Mouse (Mus musculus) stomach, postnatal 0 days (tissue): ENCODE results near the gene Pef1. TPM values are rescaled to one million over a fixed set of nuclear protein-coding genes. Genes with fewer than 3 reads are reported as not detected.

Source experiments
- ATAC-seq: fragments of 200-750 bp; cut with Nextera tagmentation; 2 replicates; pipeline ENCODE4 v1.8.0; 2017; ENCODE audit not compliant: low FRiP score, low TSS enrichment
- DNase-seq: peaks from one replicate; pipeline ENCODE4 v3.0.0-alpha.2; 2016; ENCODE audit warnings: low spot score
- H3K27ac ChIP-seq: fragments of 300-500 bp; sonication (generic); replicated peaks from 2 replicates; pipeline ENCODE4 v1.5.1; 2014; ENCODE audit warnings: mild to moderate bottlenecking, control low read depth
- H3K27me3 ChIP-seq: fragments of 300-500 bp; sonication (generic); 2 replicates; pipeline ENCODE4 v1.6.1; 2014; ENCODE audit warnings: low read length; ENCODE audit not compliant: control insufficient read depth, insufficient read depth
- H3K36me3 ChIP-seq: fragments of 300-500 bp; sonication (generic); 2 replicates; pipeline ENCODE4 v1.6.1; 2014; ENCODE audit warnings: low read length, mixed read lengths; ENCODE audit not compliant: control insufficient read depth, insufficient read depth
- H3K4me1 ChIP-seq: fragments of 300-500 bp; sonication (generic); replicated peaks from 2 replicates; pipeline ENCODE4 v1.6.1; 2014; ENCODE audit warnings: antibody characterized with exemption; ENCODE audit not compliant: control insufficient read depth, insufficient read depth
- H3K4me2 ChIP-seq: fragments of 300-500 bp; sonication (generic); replicated peaks from 2 replicates; pipeline ENCODE4 v1.6.1; 2014; ENCODE audit warnings: low read depth, mild to moderate bottlenecking, control low read depth, moderate library complexity
- H3K4me3 ChIP-seq: fragments of 300-500 bp; sonication (generic); 2 replicates; pipeline ENCODE4 v1.5.1; 2014; ENCODE audit warnings: low read depth, low read length, control low read depth
- H3K9ac ChIP-seq: fragments of 300-500 bp; sonication (generic); 2 replicates; pipeline ENCODE4 v1.6.1; 2014; ENCODE audit warnings: mild to moderate bottlenecking, low read length, control low read depth, mixed read lengths
- H3K9me3 ChIP-seq: fragments of 300-500 bp; sonication (generic); 2 replicates; pipeline ENCODE4 v1.6.1; 2016; ENCODE audit warnings: low read length; ENCODE audit not compliant: control insufficient read depth
- CTCF ChIP-seq: IDR thresholded peaks from 2 replicates; pipeline ENCODE4 v1.5.1; 2016; ENCODE audit warnings: antibody characterized with exemption, low read depth, mild to moderate bottlenecking, moderate library complexity
- EP300 ChIP-seq: optimal IDR thresholded peaks from 2 replicates; pipeline ENCODE3; 2016; ENCODE audit warnings: antibody characterized with exemption
- WGBS: fragments of 180-500 bp; shearing (Covaris S2); extraction: QIAGEN DNeasy Blood & Tissue Kit; methylation state at CpG from one replicate; pipeline ENCODE4 v1.1.7; 2014; 5-methylcytosine and 5-hydroxymethylcytosine counted together
- polyA plus RNA-seq: library from polyadenylated mRNA; unstranded; fragments of >200 nt; fragmentation: Nextera tagmentation; extraction: Ambion mirVana; gene quantifications from 2 replicates; pipeline ENCODE4 v1.2.1, GENCODE M21; 2015

Pef1 gene
- polyA plus RNA-seq, 1 experiment from 2014 or later, result 64.7 TPM

GRCm38 (mm10) chr4:130131448-130132105 lies 29.2 kb downstream of the Pef1 start:
- DNase-seq (no peak), ATAC-seq (no peak; the same call in 1 of the 2 replicates)
- Histone ChIP-seq H3K4me2 (no peak overlapping the region), H3K36me3 (0 out of 2 replicates have a peak, but pooled peaks cover 7% of the 10 kb centered on the region), H3K9me3 (no peaks in the 10 kb centered on the region), H3K9ac (no peak overlapping the region), H3K27ac (0 out of 2 replicates have a peak overlapping the region, but pooled peaks have one; percentile 45), H3K4me3 (no peak overlapping the region), H3K4me1 (no peaks in the 10 kb centered on the region), H3K27me3 (no peaks in the 10 kb centered on the region)
- 89% methylated on average over 7 of the region's 7 CpGs for WGBS
- no peak for TF ChIP-seq EP300
- no peak for TF ChIP-seq CTCF

GRCm38 (mm10) chr4:130133399-130133798 lies 31.0 kb downstream of the Pef1 start:
- no peak for TF ChIP-seq CTCF
- no peak for TF ChIP-seq EP300
- Histone ChIP-seq H3K27me3 (no peaks in the 10 kb centered on the region), H3K4me2 (no peak overlapping the region), H3K9me3 (no peaks in the 10 kb centered on the region), H3K9ac (no peak overlapping the region), H3K27ac (no peak overlapping the region), H3K36me3 (no peaks in the 10 kb centered on the region), H3K4me3 (no peak overlapping the region), H3K4me1 (no peaks in the 10 kb centered on the region)
- no peak for DNase-seq
- WGBS, result 49% methylated on average over 6 of the region's 6 CpGs
- ATAC-seq, result no peak

GRCm38 (mm10) chr4:130138441-130139213 lies 36.3 kb downstream of the Pef1 start:
- WGBS, result under 1% methylated on average over 57 of the region's 57 CpGs
- no peak for TF ChIP-seq EP300
- TF ChIP-seq CTCF, result peak; percentile 93

DNA sequence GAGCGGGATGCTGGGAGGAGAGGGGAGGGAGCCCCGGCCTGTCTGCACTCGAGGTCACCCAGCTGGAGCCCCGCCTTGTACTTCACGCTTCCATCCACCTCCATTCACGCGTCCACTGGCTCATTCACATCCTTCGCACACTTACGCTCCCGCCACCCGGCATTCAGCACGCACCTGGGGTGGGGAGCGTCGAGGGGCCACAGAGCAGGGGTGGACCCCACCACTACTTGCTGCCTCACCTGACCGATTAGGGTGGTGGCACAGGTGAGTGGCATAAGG lies 36.8 kb downstream of the Pef1 start, which contains the start of gene Hcrtr1:
TSS of gene Hcrtr1 (minus strand) at position 146 of the 279 bp plus-strand sequence.
- Histone ChIP-seq H3K4me3 (peak within 1 kb of the TSS; percentile 32), H3K36me3 (no peaks in the 10 kb centered on the region), H3K4me2 (peak within 1 kb of the TSS; percentile 56), H3K9ac (peak within 1 kb of the TSS; percentile 41), H3K9me3 (no peaks in the 10 kb centered on the region), H3K27me3 (peaks cover 9% of the 10 kb centered on the region; the same call in 1 of the 2 replicates), H3K4me1 (0 out of 2 replicates have a peak, but pooled peaks cover 4% of the 10 kb centered on the region), H3K27ac (no peak within 1 kb of the TSS)
- ATAC-seq, result no peak
- TF ChIP-seq EP300, result no peak
- no peak for TF ChIP-seq CTCF
- 2% methylated on average over 14 of the region's 15 CpGs for WGBS
- DNase-seq, result no peak

More at GRCm38 (mm10) chr4:130138441-130139213, 36.3 kb downstream of the Pef1 start:
- ATAC-seq (peak; percentile 63), DNase-seq (peak; percentile 86)
- Histone ChIP-seq H3K4me1 (0 out of 2 replicates have a peak, but pooled peaks cover 4% of the 10 kb centered on the region), H3K27ac (no peak overlapping the region), H3K27me3 (peaks cover 9% of the 10 kb centered on the region; the same call in 1 of the 2 replicates), H3K36me3 (no peaks in the 10 kb centered on the region), H3K4me2 (peak overlapping the region; percentile 56), H3K9me3 (no peaks in the 10 kb centered on the region), H3K9ac (peak overlapping the region; percentile 41), H3K4me3 (peak overlapping the region; percentile 32)

DNA sequence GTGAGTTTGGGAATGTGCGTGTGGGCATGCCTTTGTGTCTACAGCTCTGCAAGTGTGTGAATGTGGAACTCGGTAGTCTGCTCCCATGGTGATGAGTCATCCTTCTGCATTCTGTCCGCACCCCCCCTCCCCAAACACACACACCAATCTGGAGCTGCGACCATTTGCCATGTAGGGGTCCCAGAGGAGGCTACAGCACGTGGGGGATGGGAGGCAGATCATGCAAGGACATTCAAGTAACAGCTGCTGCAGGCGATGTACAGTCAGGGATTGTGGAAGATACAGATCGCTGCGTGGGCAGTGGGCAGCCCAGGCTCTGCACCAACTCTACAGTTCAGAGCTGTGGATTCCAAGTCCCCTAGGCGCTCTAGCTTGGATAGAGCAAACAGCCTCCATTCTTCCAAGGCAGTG lies 38.6 kb downstream of the Pef1 start:
- WGBS, result 35% methylated on average over 9 of the region's 9 CpGs
- H3K36me3 ChIP-seq, result no peaks in the 10 kb centered on the region
- ATAC-seq, result no peak; the same call in 1 of the 2 replicates
- H3K9me3 ChIP-seq, result no peaks in the 10 kb centered on the region
- DNase-seq, result no peak
- no peak overlapping the region for H3K27ac ChIP-seq
- TF ChIP-seq EP300 (no peak), CTCF (no peak)
- no peak overlapping the region for H3K4me2 ChIP-seq
- H3K9ac ChIP-seq, result no peak overlapping the region
- H3K4me1 ChIP-seq, result 0 out of 2 replicates have a peak, but pooled peaks cover 4% of the 10 kb centered on the region
- H3K27me3 ChIP-seq, result peaks cover 9% of the 10 kb centered on the region; the same call in 1 of the 2 replicates
- no peak overlapping the region for H3K4me3 ChIP-seq

GRCm38 (mm10) chr4:130141786-130142185 lies 39.4 kb downstream of the Pef1 start:
- WGBS, result 38% methylated on average over 3 of the region's 3 CpGs
- ATAC-seq, result no peak
- TF ChIP-seq EP300, result no peak
- no peak for TF ChIP-seq CTCF
- Histone ChIP-seq H3K27me3 (peaks cover 9% of the 10 kb centered on the region; the same call in 1 of the 2 replicates), H3K4me2 (no peak overlapping the region), H3K9ac (no peak overlapping the region), H3K27ac (no peak overlapping the region), H3K36me3 (no peaks in the 10 kb centered on the region), H3K4me1 (0 out of 2 replicates have a peak, but pooled peaks cover 4% of the 10 kb centered on the region), H3K4me3 (no peak overlapping the region), H3K9me3 (no peaks in the 10 kb centered on the region)
- no peak for DNase-seq
